Mouse (Mus musculus): Measurements from ENCODE around the gene Pikfyve.

GRCm38 (mm10) chr1:65186287-65187073, at the start of gene Pikfyve, which contains the start of gene Idh1:
- no peak for TF ChIP-seq CTCF (conservative IDR thresholded peaks at IDR 0.05; ENCODE audit: low read length)
- no peak for TF ChIP-seq NANOG (IDR thresholded peaks at IDR 0.05; ENCODE audit: borderline replicate concordance, low read length)
- TF ChIP-seq POU5F1 (IDR thresholded peaks at IDR 0.05; ENCODE audit: borderline replicate concordance, low read length), result no peak
